Mouse (Mus musculus) G1E (cell line): Measurements from ENCODE around the gene Oprd1.

Experiments
- CTCF ChIP-seq: IDR thresholded peaks from 2 replicates; pipeline ENCODE4 v1.5.1; 2012; ENCODE audit warnings: low read depth, low read length, inconsistent platforms, mixed read lengths
- GATA1 ChIP-seq: IDR thresholded peaks from 2 replicates; pipeline ENCODE4 v1.6.1; 2012; ENCODE audit warnings: borderline replicate concordance, low read length, inconsistent platforms, mixed read lengths
- GATA2 ChIP-seq: IDR thresholded peaks from 2 replicates; pipeline ENCODE4 v1.6.1; 2012; ENCODE audit warnings: low read depth, low read length, inconsistent platforms, borderline replicate concordance
- POLR2AphosphoS5 ChIP-seq: IDR thresholded peaks from 2 replicates; pipeline ENCODE4 v1.6.1; 2012; ENCODE audit warnings: low read depth, low read length, inconsistent platforms; ENCODE audit not compliant: insufficient replicate concordance
- TAL1 ChIP-seq: conservative IDR thresholded peaks from 2 replicates; pipeline ENCODE4 v1.6.1; 2012; ENCODE audit warnings: low read depth, low read length, inconsistent platforms, mixed read lengths

DNA sequence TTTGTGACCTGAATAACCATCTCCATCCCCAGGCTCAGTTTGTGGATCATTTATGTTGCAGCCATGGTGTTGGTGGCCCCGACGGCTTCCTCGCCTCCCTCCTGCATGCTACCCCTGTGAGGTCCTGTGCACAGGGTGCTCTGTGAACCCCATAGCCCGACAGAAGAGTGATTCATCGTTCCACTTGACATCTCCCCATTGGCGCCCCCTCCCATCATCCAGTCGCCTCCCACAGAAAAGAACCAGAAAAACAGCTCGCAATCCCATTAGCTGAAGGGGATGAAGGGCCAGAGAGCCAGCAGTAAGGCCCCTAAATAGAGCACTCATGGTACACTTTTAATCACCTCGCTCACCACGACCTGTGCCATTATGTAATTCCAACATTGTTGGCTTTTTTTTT is 32.2 kb upstream of the Oprd1 start:
- TF ChIP-seq POLR2AphosphoS5, result no peak
- no peak for TF ChIP-seq CTCF
- no peak for TF ChIP-seq TAL1
- no peak for TF ChIP-seq GATA2
- TF ChIP-seq GATA1, result no peak
